Mouse (Mus musculus) spleen, postnatal 10 days (tissue): Measurements from ENCODE around the gene Klhl32.
A peak's percentile ranks its signal among the peaks of the same experiment; 100 is the strongest.

ENCODE experiments used
- DNase-seq, 2 experiments: peaks; one replicate each; pipeline ENCODE4 v3.0.0; 2021 to 2022; ENCODE audit warnings: low spot score in 2 of 2

Gene Klhl32

DNA sequence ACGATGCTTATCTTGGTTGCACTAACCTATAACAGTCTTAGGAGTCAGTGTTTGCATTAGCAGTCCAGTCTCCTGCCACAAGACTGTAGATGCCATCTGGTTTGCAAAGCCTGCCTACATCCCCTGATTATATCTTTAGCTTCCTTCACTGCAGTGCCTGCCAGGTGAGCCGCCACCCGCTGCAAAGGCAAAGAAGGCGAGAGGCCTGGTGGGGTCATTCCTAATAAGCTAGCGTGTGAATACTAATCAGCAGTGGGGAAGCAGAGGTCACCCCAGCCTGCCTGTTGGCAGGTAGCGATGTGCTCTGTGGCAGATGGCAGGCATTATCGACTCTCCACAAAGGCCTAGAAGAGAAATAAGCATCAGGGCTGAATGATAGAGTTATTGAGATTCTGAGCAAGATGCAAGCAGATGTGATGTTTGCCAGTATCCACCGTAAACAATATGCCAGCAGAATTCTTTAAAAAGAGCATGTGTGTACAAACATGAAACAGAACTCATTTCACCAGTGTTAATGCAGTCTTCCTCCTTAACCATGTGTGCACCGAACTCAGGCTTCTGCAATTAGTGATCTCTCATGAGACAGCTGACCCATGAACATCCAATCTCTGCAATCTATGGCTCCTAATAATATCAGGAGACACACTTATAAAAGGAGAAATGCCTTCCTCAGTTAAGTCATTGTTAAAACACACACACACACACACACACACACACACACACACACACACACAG lies 219.6 kb downstream of the Klhl32 start:
- DNase-seq, result no peak

DNA sequence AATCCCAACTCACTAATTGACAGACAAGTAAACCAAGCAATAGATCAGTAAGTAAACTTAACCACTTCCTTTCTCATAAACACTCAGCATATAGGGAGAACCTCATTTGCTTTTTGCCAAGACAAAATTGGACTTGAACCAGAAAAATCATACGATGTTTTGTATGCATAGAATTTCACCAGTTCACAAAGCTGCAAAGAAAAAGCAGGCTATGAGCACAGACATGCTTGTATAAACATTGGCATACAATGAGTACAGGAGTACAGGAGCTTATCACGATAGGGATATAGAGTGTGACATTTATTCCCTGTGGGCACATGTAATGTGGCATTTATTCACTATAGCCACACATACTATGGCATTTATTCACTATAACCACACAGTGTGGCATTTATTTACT lies 220.5 kb downstream of the Klhl32 start:
- no peak for DNase-seq

DNA sequence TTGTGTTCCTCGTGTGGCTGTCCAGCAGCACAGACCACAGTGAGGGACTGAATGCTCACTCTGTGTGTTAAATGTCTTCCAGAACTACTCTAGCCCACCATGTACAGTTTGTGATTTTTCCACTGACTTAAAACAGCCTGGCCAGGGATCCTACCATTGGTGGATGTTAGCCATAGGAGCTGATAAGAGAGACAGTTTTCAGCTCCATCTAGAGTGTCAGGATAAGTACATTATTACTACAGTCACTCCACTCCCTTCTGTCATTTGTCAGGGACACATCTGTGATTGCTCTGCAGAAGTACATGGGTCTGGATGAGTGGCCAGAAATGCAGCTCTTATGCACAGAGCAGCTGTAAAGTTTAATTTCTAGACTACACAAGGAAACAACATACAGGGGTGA lies 223.1 kb downstream of the Klhl32 start:
- no peak for DNase-seq

DNA sequence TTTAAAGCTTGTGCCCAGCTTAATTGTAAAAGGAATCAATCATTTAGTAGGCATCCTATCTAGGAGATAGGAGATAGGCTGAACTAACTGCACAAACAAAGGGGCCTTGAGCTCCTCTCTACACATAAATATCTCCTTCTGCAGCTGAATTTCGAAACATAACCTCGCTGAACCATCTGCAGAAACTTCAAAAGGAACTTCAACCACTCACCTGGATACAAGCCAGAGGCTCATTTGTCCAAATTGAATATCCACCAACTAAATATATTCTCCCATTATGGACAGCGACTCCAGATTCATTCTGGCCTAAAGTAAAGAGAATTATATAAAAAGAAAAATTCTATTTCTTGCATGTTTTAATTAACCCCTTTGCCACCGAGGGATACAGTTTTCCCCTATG lies 224.2 kb downstream of the Klhl32 start:
- DNase-seq, result no peak

DNA sequence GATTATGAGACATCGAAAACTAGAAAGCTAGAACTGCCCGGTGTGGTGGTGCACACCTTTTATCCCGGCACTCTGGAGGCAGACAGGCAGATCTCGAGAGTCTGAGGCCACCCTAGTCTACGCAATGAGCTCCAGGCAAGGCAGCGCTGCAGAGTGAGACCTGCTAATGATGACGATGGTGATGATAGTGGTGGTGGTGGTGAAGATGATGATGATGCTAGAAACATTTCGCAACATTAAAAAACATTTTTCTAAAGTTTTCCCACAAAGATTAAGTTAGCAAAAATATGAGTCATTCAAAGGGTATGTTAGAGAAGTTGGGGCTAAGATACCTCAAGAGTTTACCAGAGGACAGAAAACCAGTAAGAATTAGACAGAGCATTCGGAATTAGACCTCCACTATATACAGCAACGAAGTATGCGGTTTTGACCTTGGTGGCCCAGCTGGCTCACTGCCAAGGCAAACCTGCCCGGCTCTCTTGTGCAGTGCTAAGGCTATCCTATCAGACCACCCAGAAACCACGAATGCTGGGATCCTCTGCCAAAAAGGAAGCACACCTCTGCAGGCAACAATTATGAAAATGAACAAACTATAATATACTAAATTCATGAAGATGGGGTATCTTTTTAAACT lies 224.9 kb downstream of the Klhl32 start:
- DNase-seq, result no peak

DNA sequence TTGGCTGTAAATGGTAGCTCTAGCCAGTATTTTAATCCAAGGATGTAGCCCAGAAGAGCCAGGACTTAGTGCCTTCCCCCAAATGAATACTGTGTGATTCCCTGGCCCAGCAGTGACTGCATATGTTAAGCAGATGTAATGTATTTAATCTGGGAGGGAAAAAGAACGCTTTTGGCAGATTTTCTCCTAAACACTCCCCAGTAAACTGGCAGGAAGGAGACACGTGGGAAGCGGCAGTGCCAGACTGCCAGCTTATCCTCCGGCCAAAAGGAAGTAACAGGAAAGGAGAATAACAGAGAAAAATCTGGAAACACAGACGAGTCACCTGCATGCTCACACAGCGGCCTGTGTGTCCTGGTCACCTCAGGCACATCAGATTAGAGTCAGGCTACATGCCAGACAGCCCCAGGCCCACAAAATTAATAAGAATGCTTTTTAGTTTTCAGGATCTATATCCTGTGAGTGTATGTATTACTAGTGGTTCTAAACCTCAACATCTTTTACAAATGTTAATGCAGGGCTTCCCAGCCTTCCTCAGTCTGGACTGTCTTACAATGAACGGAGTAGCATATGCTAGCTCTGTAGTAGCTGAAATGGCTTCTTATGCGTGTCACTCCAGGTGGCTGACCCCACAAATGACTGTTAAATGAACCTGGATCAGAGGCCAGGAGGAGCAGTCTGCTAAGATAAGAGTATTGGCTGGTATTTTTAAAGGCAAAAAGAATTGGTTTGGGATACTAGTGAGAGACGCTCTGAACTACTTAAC lies 229.3 kb downstream of the Klhl32 start:
- no peak for DNase-seq

DNA sequence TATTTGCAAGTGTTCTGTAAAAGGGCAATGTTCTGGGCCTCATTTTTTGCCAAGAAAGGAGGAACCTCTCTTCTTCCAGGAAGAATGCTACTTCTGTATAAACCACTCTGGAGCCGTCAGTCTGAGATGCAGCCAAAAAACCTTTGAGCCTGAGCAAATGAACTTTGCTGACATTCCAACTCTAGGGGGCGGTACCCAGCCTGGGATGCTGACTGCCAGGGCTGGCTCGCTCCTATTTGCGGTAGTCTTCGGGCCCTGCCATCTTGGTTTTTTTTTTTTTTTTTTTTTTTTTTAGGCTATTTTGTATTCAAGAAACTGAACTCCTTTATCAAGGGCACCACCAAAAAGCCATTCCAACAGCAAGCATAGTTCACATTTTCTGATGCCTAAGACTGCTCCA lies 230.5 kb downstream of the Klhl32 start:
- no peak for DNase-seq

DNA sequence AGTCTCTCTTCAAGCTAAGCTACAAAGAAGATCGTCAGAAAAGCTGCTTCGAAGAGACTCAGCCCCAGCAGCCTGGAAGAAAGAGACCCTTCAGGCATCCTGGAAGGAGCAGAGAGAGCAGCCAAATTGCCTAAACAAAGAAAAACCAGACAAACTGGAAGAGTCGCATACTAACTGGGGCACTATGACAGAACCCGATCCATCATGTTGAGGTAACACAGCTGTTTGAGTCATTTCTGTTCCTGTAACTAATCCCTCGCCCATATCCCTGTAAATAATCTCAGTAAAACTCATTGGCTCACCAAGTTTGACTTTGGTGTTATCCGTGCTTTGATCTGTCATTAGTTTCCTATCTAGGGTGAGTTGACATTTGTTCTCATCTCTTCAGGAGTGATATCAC lies 230.9 kb downstream of the Klhl32 start:
- DNase-seq, result no peak

DNA sequence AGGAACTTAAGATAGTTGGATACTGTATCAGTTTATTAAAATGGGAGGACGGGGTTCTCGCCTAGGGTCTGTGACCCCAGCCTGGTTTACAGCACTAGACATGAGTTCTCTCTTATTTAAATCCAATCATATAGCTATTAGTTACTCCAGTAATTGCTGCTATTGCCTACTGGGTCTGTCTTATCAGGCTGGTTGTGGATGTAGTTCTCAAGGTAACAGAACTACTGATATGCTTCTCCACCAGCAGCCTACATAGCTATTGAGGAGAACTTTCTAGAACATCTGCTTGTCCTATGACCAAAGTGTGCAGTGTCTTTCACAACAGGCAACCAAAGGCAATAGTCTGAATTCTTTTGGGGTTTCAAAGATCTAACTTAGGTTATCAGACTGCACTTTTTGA lies 241.4 kb downstream of the Klhl32 start:
- no peak for DNase-seq

DNA sequence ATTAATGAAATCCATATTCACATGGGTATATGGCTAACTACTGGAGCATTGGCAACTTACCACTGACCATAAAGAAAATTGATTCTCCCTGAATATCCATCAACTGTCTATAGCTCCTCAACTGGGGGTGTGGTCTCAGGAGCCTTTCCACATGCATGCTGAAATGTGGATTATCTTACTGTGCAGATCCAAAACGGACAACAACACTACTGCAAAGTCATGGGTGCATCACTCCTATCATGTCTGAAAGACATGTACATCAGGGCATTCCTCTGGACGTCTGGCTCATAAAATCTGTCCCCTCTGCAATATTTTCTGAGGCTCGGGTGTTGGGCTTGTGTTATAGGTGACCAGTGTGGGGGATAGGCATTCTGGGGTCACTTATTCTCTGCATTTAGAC lies 241.8 kb downstream of the Klhl32 start:
- no peak for DNase-seq

DNA sequence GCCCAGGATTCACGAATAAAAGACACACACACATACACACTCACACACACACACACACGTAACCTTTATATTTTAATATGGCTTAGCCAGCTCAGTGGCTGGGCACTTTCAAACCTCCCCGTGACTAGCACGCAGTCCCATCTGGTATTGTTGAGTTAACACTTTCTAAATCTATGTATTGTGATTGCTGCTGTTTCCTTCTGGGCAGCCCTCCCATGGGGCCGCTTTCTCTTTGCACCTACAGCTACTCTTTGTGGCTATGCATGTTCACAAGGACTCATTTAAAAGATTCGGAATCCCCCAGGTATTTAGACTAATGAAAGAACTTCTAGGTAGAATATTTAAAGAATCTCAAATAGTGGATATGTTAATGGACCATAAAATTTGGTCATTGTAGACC lies 249.2 kb downstream of the Klhl32 start:
- DNase-seq, result no peak

DNA sequence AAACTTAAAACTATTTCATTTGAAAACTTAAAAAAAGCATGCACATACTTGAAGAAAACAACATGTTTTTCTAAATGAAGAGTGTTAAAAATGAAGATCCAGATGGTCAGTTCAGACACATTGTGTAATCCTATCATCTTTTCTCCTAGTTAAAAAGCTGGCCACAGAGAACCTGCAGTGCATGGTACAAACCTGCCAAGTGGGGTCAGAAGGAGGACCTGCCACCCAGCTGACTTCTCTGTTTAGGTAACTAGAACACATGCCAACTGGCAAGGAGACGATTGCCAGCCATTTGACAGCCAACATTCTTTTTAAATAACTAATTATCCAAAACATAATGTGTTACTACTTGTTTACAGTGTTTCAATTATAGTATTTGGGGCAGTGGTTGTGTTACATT lies 252.3 kb downstream of the Klhl32 start:
- DNase-seq, result no peak

DNA sequence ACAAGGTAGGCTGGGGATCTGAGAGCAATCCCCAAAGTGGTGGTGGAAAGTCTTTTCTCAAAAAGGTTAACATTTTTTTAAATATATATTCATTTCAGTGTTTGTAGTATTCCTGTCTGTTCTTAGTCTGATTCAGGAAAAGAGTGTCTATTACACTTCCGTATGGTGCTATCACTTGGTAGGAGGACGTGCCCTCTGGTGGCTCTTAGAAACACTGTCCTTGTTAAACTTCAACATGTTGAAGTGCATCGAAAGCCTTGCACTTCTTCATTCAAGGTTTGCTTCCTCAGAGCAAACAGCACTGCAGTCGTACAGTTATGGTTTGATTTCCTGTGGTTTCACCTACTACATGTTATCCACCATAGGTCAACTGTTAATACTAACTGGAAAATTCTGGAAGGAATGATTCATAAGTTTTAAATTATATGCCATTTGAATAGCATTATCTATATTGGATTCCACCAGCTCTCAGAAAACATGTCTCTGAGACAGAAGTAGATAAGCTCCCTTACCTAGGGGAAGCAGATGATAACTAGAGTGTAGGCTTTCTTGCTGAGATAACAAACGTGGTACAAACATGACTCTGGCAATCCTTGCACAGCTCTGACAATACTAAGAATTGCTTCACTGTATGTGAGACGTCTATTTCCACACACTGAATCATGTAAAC lies 253.8 kb downstream of the Klhl32 start:
- no peak for DNase-seq

DNA sequence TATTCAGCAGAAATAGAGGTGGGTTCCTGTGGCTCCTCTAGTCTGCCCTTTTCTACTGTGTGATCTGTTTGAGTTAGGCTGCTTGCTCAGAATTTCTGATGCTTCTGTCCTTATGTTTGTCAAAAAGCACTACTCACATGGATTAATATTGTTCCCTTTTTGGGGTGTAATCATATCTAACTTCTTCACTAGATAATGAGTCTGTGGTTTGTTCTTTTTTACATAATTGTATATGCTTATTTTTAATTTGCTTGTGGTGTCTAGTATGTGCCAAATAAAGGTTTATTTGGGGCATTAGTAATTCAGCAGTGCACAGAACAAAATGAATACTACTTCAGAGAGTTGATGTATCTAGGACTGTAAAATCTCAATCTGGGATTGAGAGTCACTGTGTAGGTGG lies 256.1 kb downstream of the Klhl32 start:
- DNase-seq, result no peak

DNA sequence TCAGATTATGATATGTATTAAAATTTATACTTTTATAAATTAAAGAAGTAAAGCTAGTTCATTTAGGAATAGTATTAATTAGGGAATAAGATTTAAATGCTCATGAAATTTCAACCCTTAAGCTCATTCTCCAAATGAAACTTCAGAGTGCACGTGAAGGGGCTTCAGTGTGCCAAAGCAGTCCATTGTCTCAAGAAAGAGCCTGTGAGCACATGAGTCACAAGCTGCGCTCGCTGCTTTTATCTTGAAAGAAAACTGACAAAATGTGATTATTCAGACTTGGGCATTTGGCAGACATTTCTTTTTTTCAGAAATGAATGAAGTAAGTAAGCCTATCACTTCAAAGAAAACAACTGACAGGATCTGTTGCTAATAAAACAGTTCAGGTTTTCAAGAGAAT lies 266.9 kb downstream of the Klhl32 start:
- DNase-seq, result no peak

DNA sequence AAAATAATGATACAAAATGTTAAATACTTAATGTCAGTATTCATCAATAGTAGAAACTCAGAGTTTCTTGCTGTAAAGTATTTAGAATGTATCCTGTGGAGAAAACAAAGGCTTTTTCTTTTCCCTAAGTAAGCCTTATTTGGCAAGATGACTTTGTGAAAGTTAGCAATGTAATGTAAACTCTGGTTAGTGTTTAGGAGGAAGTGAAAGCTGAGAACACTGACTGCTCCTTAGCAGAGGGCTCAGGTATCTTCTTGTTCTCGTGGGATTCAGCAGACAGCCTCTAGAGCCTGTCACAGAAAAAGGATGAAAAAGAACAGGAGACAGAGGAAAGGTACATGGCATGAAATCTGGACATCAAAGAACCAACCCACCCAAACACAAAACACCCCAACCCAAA lies 268.6 kb downstream of the Klhl32 start:
- DNase-seq, result no peak

DNA sequence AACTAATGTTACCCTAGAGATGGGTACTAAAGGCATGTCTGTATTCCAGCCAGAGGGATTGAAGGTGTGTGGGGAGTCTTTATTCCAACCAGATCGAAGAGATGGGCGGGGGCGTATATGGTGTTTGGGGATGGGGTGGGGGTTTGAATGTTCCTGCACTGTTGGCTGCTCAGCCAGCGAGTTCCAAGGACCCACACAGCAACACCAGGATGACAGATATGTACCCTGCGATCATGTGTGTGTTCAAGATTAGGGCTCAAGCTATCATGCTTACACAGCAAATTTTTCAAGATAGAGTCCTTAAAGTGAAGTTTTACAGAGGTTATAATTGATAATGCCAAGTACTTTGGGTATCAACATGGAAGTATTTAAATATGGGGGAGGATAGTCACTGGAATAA lies 273.3 kb downstream of the Klhl32 start:
- DNase-seq, result no peak

DNA sequence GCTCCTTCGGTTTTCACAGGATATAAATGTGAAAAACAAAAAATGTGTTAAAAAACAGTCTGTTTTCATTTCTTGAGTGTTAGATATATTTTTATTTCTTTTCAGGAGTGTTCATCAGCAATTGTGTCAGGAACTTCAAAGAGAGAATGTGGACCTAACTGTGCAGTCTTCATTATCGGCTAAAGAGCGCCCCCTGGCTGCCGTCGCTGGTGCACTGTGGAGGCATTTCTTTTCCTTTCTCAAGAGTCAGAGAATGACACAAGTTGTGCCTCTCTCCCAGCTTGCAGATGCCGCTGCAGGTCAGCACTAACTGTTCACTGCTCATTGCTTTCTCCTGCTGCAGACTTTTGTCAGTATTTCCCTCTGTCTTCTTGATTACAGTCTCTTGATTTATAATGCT lies 276.6 kb downstream of the Klhl32 start:
- DNase-seq, result peak; percentile 67 to 87

DNA sequence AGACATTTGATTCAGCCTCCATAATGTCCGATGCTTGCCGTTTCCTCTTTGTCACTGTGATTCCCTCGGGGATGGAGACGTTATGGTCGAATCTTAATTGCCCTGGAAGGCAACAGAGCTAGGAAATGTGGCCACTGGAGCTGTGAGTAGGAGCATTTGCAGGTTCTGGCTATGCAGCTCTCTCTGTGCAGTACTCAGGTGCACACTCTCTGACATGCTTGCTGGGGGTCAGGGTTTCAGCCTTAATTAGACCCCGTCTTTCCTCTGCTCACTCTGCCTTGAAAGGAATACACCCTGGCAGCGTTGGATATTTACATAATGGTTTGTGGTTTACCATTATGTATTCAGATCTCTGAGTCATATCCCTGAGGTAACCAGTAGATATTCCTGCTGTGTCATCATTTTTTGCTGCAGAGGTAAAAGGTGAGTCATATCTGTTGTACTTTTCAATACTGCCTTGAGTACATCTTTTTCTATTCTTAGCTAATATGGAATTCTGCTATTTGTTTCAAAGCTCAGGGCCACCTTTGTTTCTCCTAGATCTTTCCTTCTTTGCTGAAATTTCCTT lies 281.9 kb downstream of the Klhl32 start:
- no peak for DNase-seq

DNA sequence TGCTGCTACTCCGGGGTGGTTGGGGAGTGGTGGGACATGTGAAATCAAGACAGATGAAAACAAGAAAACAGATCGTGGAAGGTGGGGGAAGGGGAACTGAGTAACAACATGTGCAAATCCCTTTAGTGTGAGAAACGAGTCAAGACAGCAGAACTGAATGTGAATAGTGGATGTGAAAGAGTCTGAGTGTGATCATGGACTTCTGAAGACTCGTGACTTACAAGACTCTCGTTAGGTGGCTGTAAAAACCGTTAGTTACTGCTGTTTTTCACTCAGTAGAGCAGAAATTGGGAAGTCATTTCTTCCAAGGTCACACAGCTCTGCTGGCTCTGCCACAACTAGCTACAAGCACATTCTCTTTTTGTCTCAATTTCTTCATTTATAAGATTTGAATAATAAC lies 282.9 kb downstream of the Klhl32 start:
- no peak for DNase-seq
